Mouse (Mus musculus) G1E (cell line): ENCODE data around the gene Snapc2. TPM values are rescaled to one million over a fixed set of nuclear protein-coding genes. Genes with fewer than 3 reads are reported as not detected.

Experiments
- ATAC-seq: 2 replicates; pipeline ENCODE4 v1.8.0; 2016; ENCODE audit warnings: mild to moderate bottlenecking; ENCODE audit not compliant: insufficient number of reproducible peaks, poor library complexity, low FRiP score, severe bottlenecking; ENCODE audit errors: extremely low read depth
- DNase-seq: peaks from one replicate; pipeline ENCODE4 v3.0.0; 2012; ENCODE audit warnings: low spot score
- H3K27me3 ChIP-seq: 2 replicates; pipeline ENCODE4 v1.6.1; 2012; ENCODE audit warnings: mild to moderate bottlenecking, low read length, inconsistent platforms; ENCODE audit not compliant: insufficient read depth
- H3K36me3 ChIP-seq: replicated peaks from 2 replicates; pipeline ENCODE3; 2012; ENCODE audit warnings: mild to moderate bottlenecking, inconsistent platforms
- H3K4me1 ChIP-seq: 2 replicates; pipeline ENCODE4 v1.6.1; 2012; ENCODE audit warnings: low read depth, low read length, inconsistent platforms, mixed read lengths; ENCODE audit not compliant: insufficient read depth
- H3K4me3 ChIP-seq: 2 replicates; pipeline ENCODE4 v1.5.1; 2012; ENCODE audit warnings: low read depth, mild to moderate bottlenecking, inconsistent platforms, low read length, moderate library complexity, mixed read lengths
- H3K9me3 ChIP-seq: replicated peaks from 2 replicates; pipeline ENCODE4 v1.6.1; 2012; ENCODE audit warnings: inconsistent platforms
- CTCF ChIP-seq: IDR thresholded peaks from 2 replicates; pipeline ENCODE4 v1.5.1; 2012; ENCODE audit warnings: low read depth, low read length, inconsistent platforms, mixed read lengths
- GATA1 ChIP-seq: IDR thresholded peaks from 2 replicates; pipeline ENCODE4 v1.6.1; 2012; ENCODE audit warnings: borderline replicate concordance, low read length, inconsistent platforms, mixed read lengths
- GATA2 ChIP-seq: IDR thresholded peaks from 2 replicates; pipeline ENCODE4 v1.6.1; 2012; ENCODE audit warnings: low read depth, low read length, inconsistent platforms, borderline replicate concordance
- POLR2AphosphoS5 ChIP-seq: IDR thresholded peaks from 2 replicates; pipeline ENCODE4 v1.6.1; 2012; ENCODE audit warnings: low read depth, low read length, inconsistent platforms; ENCODE audit not compliant: insufficient replicate concordance
- TAL1 ChIP-seq: conservative IDR thresholded peaks from 2 replicates; pipeline ENCODE4 v1.6.1; 2012; ENCODE audit warnings: low read depth, low read length, inconsistent platforms, mixed read lengths
- polyA plus RNA-seq: library from polyadenylated mRNA; stranded (reverse); fragments of >175 nt; gene quantifications from 2 replicates; pipeline ENCODE4 v1.2.3, GENCODE M21; 2012
- total RNA-seq, 2 experiments: library from RNA; stranded (forward) in 1 of 2; stranded (reverse) in 1 of 2; fragments of 200-1000 nt in 1 of 2; fragments of >200 nt in 1 of 2; fragmentation: Nextera tagmentation in 1 of 2; gene quantifications; 2 replicates each; pipeline ENCODE4 v1.2.3; 2014 to 2017

The Snapc2 gene
- total and polyA plus RNA-seq, 3 experiments: 9.1 to 49.5 (median 10.6) TPM

DNA sequence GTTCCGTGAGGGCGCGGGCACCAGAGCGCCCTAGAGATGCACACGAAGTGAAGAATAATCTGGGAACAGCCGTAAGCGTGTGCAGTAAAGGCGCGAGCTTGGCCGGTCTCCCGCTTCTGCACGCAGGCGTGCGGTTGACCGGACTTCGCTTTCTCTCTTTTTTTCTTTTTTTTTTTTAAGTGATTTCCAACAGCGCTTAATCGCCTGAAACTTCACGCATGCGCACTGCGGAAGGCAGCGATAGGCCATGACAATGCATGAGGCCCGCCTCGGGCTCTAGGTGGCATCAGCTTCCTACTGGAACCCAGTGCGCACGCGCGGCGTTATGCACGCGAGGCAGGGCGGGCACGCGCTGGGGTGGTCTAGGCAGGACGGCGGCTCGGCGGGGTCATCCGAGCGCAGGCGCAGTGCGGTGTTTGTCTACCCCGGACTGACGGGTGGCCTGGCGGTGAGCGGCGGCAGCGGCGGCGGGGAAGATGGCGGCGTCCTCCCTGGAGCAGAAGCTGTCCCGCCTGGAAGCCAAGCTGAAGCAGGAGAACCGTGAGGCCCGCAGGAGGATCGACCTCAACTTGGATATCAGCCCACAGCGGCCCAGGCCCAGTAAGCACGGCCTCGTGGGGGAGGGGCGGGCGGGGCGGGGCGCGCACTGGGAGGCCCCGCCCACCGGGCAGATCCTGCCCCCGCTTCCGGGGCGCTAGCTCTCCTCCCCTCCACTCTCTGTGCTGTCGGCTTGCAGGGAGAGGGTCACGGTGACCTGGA lies 14.3 kb upstream of the Snapc2 start, which contains the start of the genes Map2k7 and Gm49320:
TSS of gene Map2k7 (plus strand) at position 307 of the 759 bp plus-strand sequence.
TSS of gene Gm49320 (plus strand) at position 432 of the 759 bp plus-strand sequence.
- DNase-seq: peak; percentile 98
- TF ChIP-seq POLR2AphosphoS5 (no peak), CTCF (no peak), TAL1 (no peak), GATA1 (no peak), GATA2 (no peak)
- Histone ChIP-seq H3K4me1 (peaks cover 34% of the 10 kb centered on the region), H3K4me3 (peak within 1 kb of the TSS; percentile 91), H3K36me3 (peaks cover 41% of the 10 kb centered on the region), H3K27me3 (peaks cover 24% of the 10 kb centered on the region), H3K9me3 (no peaks in the 10 kb centered on the region)
- ATAC-seq: peak; percentile 74

DNA sequence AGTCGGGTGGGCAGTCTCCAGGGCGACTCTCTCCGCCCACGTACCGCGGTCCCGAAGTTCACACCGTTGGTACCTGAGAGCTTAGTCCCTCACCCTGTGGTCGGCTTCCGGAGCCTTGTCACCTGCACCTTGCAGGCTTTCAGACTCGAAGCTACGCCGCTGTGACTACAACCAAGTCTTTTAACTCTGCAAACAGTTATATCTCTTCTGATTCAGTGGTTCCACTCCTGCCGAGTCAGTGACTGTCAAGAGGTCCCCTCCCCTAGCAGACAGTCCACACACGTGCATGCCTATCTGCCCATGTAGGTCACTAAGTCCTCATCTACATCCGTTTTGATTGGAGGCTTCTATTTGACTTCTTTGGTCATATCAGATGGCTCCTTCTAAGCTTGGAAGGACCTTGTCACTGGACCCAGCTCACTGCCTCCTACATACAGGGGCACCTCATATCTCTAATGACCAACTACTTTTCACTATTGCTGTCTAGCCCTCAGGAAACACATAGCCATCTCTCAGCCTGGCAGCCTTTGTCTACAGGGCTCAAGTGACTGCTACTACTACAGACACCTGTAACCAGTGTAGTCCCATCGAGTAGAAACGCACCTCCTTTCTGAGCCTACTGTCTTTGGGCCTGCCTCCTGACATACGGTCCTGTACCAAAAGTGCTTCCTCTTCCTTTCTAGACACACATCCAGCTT lies 13.5 kb upstream of the Snapc2 start:
- Histone ChIP-seq H3K27me3 (peaks cover 17% of the 10 kb centered on the region), H3K36me3 (peaks cover 48% of the 10 kb centered on the region), H3K9me3 (no peaks in the 10 kb centered on the region), H3K4me3 (peak overlapping the region; percentile 91), H3K4me1 (peaks cover 39% of the 10 kb centered on the region)
- peak; percentile 16 for DNase-seq
- no peak for TF ChIP-seq GATA2
- TF ChIP-seq TAL1: no peak
- no peak for TF ChIP-seq GATA1
- TF ChIP-seq CTCF: no peak
- no peak for TF ChIP-seq POLR2AphosphoS5
- ATAC-seq: peak; percentile 22; the same call in 1 of the 2 replicates

DNA sequence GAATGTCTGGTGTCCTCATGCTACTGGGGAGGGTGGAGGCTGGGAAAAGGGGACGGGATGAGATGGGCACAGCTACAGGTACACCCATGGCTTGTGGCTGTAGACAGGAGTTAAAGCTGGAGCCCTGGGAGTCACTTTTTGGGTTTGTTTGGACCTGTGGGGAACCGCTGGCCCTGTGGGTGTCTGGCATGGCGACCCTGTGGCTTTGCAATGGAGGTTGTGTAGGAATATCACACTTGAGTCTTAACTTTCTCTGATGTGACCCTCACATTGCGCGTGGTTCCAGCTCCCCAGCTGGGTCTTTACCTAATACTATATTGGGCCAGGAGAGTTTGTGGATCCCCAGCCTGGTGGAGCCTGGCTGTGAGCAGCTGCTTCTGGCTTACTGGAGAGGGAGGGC lies 7.8 kb upstream of the Snapc2 start:
- DNase-seq: no peak
- no peak overlapping the region for H3K4me3 ChIP-seq
- no peaks in the 10 kb centered on the region for H3K27me3 ChIP-seq
- no peak for TF ChIP-seq CTCF
- TF ChIP-seq POLR2AphosphoS5: no peak
- no peak for TF ChIP-seq GATA2
- TF ChIP-seq TAL1: no peak
- TF ChIP-seq GATA1: no peak
- peaks cover 100% of the 10 kb centered on the region for H3K36me3 ChIP-seq
- H3K9me3 ChIP-seq: no peaks in the 10 kb centered on the region
- peaks cover 21% of the 10 kb centered on the region for H3K4me1 ChIP-seq
- ATAC-seq: no peak

DNA sequence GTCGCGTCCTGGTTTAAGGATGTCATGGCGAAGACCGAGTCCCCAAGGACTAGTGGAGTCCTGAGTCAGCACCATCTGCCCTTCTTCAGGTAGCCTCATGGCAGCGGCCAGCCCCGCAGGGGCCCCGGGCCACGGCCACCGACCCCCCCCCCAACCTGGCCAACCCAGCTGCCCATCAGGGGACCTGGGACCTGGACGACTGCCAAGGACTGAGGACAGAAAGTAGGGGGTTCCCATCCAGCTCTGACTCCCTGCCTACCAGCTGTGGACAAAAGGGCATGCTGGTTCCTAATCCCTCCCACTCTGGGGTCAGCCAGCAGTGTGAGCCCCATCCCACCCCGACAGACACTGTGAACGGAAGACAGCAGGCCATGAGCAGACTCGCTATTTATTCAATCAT lies 7.1 kb upstream of the Snapc2 start:
- Histone ChIP-seq H3K36me3 (peaks cover 100% of the 10 kb centered on the region), H3K9me3 (no peaks in the 10 kb centered on the region), H3K4me1 (peaks cover 16% of the 10 kb centered on the region), H3K27me3 (no peaks in the 10 kb centered on the region), H3K4me3 (no peak overlapping the region)
- DNase-seq (no peak), ATAC-seq (no peak)
- TF ChIP-seq GATA2 (no peak), POLR2AphosphoS5 (no peak), CTCF (no peak), TAL1 (no peak), GATA1 (no peak)

DNA sequence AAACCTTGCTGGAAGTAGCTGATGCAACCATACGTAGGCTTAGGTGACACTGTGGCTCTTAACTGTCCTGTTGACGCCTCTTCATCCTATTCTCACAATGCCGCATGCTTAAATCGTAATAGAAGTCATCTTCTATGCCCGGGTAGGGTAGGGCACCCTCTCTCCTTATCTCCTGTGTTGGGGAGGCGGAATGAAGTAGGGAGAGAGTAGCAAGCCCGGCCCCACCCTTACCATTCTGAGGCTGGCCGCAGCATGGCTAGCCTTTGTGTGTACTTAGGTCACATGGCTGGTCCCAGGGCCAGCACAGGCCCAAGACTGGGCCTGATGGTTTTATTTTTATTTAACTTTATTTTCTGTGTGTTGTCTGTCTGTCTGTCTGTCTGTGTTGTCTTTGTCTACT lies 5.6 kb upstream of the Snapc2 start:
- DNase-seq: no peak
- no peak overlapping the region for H3K4me3 ChIP-seq
- H3K9me3 ChIP-seq: no peaks in the 10 kb centered on the region
- H3K27me3 ChIP-seq: no peaks in the 10 kb centered on the region
- TF ChIP-seq CTCF (no peak), GATA2 (no peak), GATA1 (no peak)
- peaks cover 16% of the 10 kb centered on the region for H3K4me1 ChIP-seq
- ATAC-seq: no peak
- H3K36me3 ChIP-seq: peaks cover 91% of the 10 kb centered on the region

DNA sequence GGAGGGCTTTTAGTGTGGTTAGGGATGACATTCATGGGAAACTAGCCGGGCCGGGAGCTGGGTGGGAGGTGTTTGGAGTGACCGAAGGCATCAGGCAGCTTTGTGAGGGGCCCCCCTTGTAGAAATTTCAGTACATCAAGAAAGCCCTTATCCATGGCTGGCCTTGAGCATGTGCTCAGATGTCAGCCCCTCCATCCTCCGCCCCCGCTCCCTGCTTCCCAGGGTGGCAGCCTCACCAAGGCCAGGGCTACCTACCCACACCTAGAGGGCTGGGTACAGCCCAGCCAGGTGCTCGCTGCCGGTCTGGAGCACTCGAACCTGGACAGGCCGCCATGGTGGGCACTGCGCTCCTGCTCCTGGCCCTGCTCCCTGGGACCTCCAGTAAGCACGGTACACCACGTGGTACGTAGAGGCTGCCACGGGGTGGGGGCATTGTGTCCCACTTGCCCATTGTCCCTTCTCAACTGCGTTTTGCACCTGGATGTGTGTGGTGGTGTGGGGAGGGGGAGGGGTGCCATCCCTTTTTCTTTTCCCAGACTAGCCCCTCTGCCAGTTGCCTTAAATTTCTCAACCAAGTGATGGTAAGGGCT lies 4.8 kb upstream of the Snapc2 start, which contains the start of gene Tgfbr3l:
TSS of gene Tgfbr3l (plus strand) at position 264 of the 590 bp plus-strand sequence.
- H3K4me1 ChIP-seq: peaks cover 22% of the 10 kb centered on the region
- TF ChIP-seq GATA1: no peak
- no peak for TF ChIP-seq POLR2AphosphoS5
- no peak for TF ChIP-seq GATA2
- TF ChIP-seq TAL1: no peak
- TF ChIP-seq CTCF: no peak
- ATAC-seq: no peak
- H3K27me3 ChIP-seq: no peaks in the 10 kb centered on the region
- no peak for DNase-seq
- H3K4me3 ChIP-seq: no peak within 1 kb of the TSS; the same call in 1 of the 2 replicates
- H3K9me3 ChIP-seq: no peaks in the 10 kb centered on the region
- H3K36me3 ChIP-seq: peaks cover 83% of the 10 kb centered on the region
